Comparison of ENCODE assay signal across 1 mouse cellular context in the genomic region with DNA sequence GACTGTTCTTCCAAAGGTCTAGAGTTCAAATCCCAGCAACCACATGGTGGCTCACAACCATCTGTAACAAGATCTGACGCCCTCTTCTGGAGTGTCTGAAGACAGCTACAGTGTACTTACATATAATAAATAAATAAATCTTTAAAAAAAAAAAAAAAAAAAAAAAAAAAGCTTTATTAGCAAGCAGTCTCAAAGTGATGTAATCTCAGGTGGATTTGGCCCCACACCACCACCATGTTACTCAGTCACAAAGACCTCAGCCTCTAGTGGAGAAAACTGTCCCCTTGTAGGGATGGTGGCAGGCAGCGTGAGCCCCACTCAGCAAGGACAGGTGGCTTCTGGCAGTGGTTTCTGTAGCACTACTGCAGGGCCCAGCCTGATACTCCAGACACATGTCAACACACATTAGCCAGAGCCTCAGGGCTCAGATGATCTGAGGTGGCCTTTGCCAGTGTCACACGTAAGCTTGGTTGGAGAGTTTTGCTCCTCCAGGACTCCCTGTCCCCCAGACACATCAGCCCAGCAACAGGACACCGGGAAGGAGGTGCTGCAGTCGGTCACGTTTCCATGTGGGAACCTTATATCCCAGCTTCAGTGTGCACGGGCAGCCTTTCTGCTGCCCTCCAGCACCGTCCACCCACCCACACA.
TF ChIP-seq lines count a peak whose summit lies in the region.

No protein-coding gene starts in this region.

TF ChIP-seq in ES-E14, 5 proteins besides CTCF, POLR2A, EP300 and RAD21:
- TF ChIP-seq MAFK (IDR thresholded peaks at IDR 0.05; ENCODE audit: insufficient read depth, low read depth, low read length) (no peak), ZNF384 (IDR thresholded peaks at IDR 0.05; ENCODE audit: low read depth, low read length) (peak; percentile 71; the same call in 1 of the 2 replicates)
